Mouse (Mus musculus): ENCODE results near the gene Lsm10. TPM values are rescaled to one million over a fixed set of nuclear protein-coding genes. Genes with fewer than 3 reads are reported as not detected.

Gene Lsm10
- total and polyA plus RNA-seq, 3 experiments, result 35.0 to 49.6 TPM; not detected in 1

DNA sequence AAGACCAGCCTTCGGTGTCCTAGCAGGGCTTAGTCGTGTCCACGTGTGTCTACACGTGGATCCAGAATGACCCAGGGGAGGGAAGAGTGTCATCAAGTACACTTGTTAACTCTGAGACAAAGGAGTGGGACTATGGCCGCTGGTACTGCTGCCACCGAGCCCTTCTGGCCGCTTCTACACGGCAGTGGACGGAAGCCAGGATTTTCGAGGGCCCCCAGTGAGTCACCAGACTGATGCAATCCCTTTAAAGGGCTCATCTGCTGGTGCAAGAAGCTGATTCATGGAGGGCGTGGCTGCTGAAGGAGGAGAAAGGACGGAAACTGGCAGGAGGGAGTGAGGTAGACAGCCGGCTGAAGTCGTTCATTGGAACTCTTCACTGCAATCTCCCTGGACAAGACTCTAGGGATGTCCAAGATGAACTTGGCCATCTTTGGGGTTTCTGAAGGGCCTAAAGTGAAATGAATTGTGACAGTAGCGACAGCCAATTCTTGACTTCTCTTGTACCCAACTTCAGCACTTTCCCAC, 6.7 kb downstream of the Lsm10 start (continued):
- peak; percentile 99 for TF ChIP-seq ETS1 (IDR thresholded peaks at IDR 0.05; ENCODE audit: low read depth, low read length)
- TF ChIP-seq POLR2AphosphoS2 (IDR thresholded peaks at IDR 0.05; ENCODE audit: low read length), result 0 out of 2 replicates have a peak, but pooled peaks have one; percentile 64
- TF ChIP-seq USF1 (IDR thresholded peaks at IDR 0.05; ENCODE audit: low read depth, low read length), result no peak
- TF ChIP-seq KAT2A (conservative IDR thresholded peaks at IDR 0.05; ENCODE audit: low read depth, low read length), result peak; percentile 47; the same call in 1 of the 2 replicates
- TF ChIP-seq NRF1 (IDR thresholded peaks at IDR 0.05; ENCODE audit: insufficient read depth, low read depth, low read length, poor library complexity, severe bottlenecking), result no peak

DNA sequence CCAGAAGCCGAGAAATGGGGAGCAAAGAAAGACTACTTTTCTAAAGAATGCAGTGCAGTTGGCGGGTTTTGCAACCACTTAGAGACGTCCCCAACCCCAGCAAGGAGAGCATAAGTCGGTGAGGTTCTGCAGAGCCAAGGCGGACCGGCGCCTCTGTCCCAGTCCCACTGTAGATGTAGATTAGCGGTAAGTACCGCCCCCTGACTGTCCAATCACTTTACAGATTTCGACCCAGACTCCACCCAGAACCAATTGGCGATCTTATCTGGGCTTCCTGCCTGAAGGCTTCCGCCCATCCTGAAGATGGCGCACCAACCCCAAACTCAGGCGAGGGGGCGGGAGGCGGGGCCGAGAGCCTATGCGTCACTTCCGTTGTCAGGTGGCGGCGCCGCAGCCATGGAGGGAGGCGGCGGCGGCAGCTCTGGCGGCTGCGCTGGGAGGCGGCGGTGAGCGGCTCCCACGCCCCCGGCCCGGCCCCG, 7.2 kb downstream of the Lsm10 start, which contains the start of gene Stk40:
Gene Stk40 (plus strand): TSS at position 368 of the 479 bp plus-strand sequence.
- H3K36me3 ChIP-seq (ENCODE audit: control insufficient read depth in 1 of 2, insufficient read depth in 2 of 2, low read length in 2 of 2), result peaks cover 0 to 42% of the 10 kb centered on the region in 2 experiments; a peak in 2 of 4 replicates
- peak; percentile 98 for DNase-seq (ENCODE audit: low read depth, low spot score)
- peak within 1 kb of the TSS; percentile 93 for H3K27ac ChIP-seq (ENCODE audit: control insufficient read depth, low read depth, low read length)
- no peaks in the 10 kb centered on the region for H3K9me3 ChIP-seq (replicated peaks; ENCODE audit: insufficient read depth, low read length)
- H3K27me3 ChIP-seq (ENCODE audit: control insufficient read depth in 1 of 2, insufficient read depth in 2 of 2, low read length in 2 of 2), result no peaks in the 10 kb centered on the region
- peaks cover 46% of the 10 kb centered on the region for H3K79me2 ChIP-seq (ENCODE audit: control insufficient read depth, insufficient read depth, low read length, poor library complexity)
- H3K4me3 ChIP-seq (ENCODE audit: control insufficient read depth in 1 of 2, insufficient read depth in 1 of 2, low read depth in 2 of 2, low read length in 2 of 2), result peak within 1 kb of the TSS; percentile 84 to 93
- H3K9ac ChIP-seq (ENCODE audit: control insufficient read depth, low read depth, low read length, poor library complexity, severe bottlenecking), result peak within 1 kb of the TSS; percentile 88
- peaks cover 9 to 55% of the 10 kb centered on the region in 2 experiments for H3K4me1 ChIP-seq (ENCODE audit: control insufficient read depth in 1 of 2, insufficient read depth in 2 of 2, low read length in 2 of 2)
- TF ChIP-seq MYB (IDR thresholded peaks at IDR 0.05; ENCODE audit: low read depth, low read length) (no peak), EP300 (IDR thresholded peaks at IDR 0.05; ENCODE audit: low read depth in 1 of 2, low read length in 2 of 2) (peak in 1 of 2 experiments; percentile 62; a peak in 2 of 4 replicates), POLR2AphosphoS5 (IDR thresholded peaks at IDR 0.05; ENCODE audit: borderline replicate concordance, low read depth, low read length) (no peak), USF1 (IDR thresholded peaks at IDR 0.05; ENCODE audit: low read depth, low read length) (peak; percentile 63), POLR2AphosphoS2 (IDR thresholded peaks at IDR 0.05; ENCODE audit: low read length) (peak; percentile 92; the same call in 1 of the 2 replicates), MAZ (IDR thresholded peaks at IDR 0.05; ENCODE audit: low read depth, low read length) (peak; percentile 85; the same call in 1 of the 2 replicates), SMC3 (IDR thresholded peaks at IDR 0.05; ENCODE audit: low read depth, low read length) (no peak), UBTF (IDR thresholded peaks at IDR 0.05; ENCODE audit: borderline replicate concordance, insufficient read depth, low read depth, low read length) (no peak), TBP (IDR thresholded peaks at IDR 0.05; ENCODE audit: low read depth, low read length) (peak; percentile 72), GABPA (IDR thresholded peaks at IDR 0.05; ENCODE audit: low read depth, low read length) (no peak), NRF1 (IDR thresholded peaks at IDR 0.05; ENCODE audit: insufficient read depth, low read depth, low read length, poor library complexity, severe bottlenecking) (peak; percentile 57; the same call in 1 of the 2 replicates), USF2 (IDR thresholded peaks at IDR 0.05; ENCODE audit: borderline replicate concordance in 1 of 2, insufficient read depth in 1 of 2, low read depth in 1 of 2, low read length in 2 of 2) (no peak), MYC (IDR thresholded peaks at IDR 0.05; ENCODE audit: low read depth, low read length) (no peak; the same call in 1 of the 2 replicates), MAX (IDR thresholded peaks at IDR 0.05; ENCODE audit: low read length) (no peak; the same call in none of the 2 replicates), SIN3A (IDR thresholded peaks at IDR 0.05; ENCODE audit: low read length) (peak; percentile 40; the same call in 1 of the 2 replicates), ZNF384 (IDR thresholded peaks at IDR 0.05; ENCODE audit: low read depth, low read length) (no peak), NELFE (IDR thresholded peaks at IDR 0.05; ENCODE audit: low read depth, low read length) (peak; percentile 81), JUND (IDR thresholded peaks at IDR 0.05; ENCODE audit: low read depth, low read length) (no peak), HCFC1 (IDR thresholded peaks at IDR 0.05; ENCODE audit: low read depth, low read length) (peak; percentile 95), CTCF (IDR thresholded peaks at IDR 0.05 in 2 of 3, conservative IDR thresholded peaks at IDR 0.05 in 1 of 3; ENCODE audit: control insufficient read depth in 1 of 3, insufficient read depth in 1 of 3, low read depth in 2 of 3, low read length in 3 of 3, poor library complexity in 1 of 3, severe bottlenecking in 1 of 3) (peak in 2 of 3 experiments; percentile 50 to 60; a peak in 4 of 6 replicates), CHD1 (IDR thresholded peaks at IDR 0.05; ENCODE audit: low read depth, low read length) (no peak), ZKSCAN1 (IDR thresholded peaks at IDR 0.05; ENCODE audit: low read depth, low read length) (no peak), RAD21 (IDR thresholded peaks at IDR 0.05; ENCODE audit: low read depth, low read length) (no peak), MEF2A (IDR thresholded peaks at IDR 0.05; ENCODE audit: extremely low read depth, insufficient replicate concordance, low read depth, low read length, poor library complexity, severe bottlenecking) (0 out of 2 replicates have a peak, but pooled peaks have one; percentile 28), KAT2A (conservative IDR thresholded peaks at IDR 0.05; ENCODE audit: low read depth, low read length) (peak; percentile 64; the same call in 1 of the 2 replicates), GATA1 (IDR thresholded peaks at IDR 0.05; ENCODE audit: low read depth, low read length) (peak; percentile 96), ETS1 (IDR thresholded peaks at IDR 0.05; ENCODE audit: low read depth, low read length) (peak; percentile 86), ELF1 (IDR thresholded peaks at IDR 0.05; ENCODE audit: low read depth, low read length) (peak; percentile 98), ZC3H11A (IDR thresholded peaks at IDR 0.05; ENCODE audit: low read depth, low read length) (no peak), CHD2 (IDR thresholded peaks at IDR 0.05; ENCODE audit: low read length) (no peak), BHLHE40 (IDR thresholded peaks at IDR 0.05; ENCODE audit: borderline replicate concordance, low read depth, low read length) (peak; percentile 43; the same call in 1 of the 2 replicates), TAL1 (IDR thresholded peaks at IDR 0.05; ENCODE audit: low read length) (no peak)
